Mouse (Mus musculus) neural tube, embryonic 11.5 days (tissue): ENCODE data around the gene Bahd1. TPM values are rescaled to one million over a fixed set of nuclear protein-coding genes. Genes with fewer than 3 reads are reported as not detected.
A peak's percentile ranks its signal among the peaks of the same experiment; 100 is the strongest.

Experiments used
- ATAC-seq: fragments of 200-750 bp; cut with Nextera tagmentation; 2 replicates; pipeline ENCODE4 v1.8.0; 2017; ENCODE audit warnings: moderate number of reproducible peaks, mild to moderate bottlenecking, moderate TSS enrichment, moderate library complexity; ENCODE audit not compliant: insufficient read depth, low FRiP score, low TSS enrichment
- DNase-seq: peaks from one replicate; pipeline ENCODE4 v3.0.0-alpha.2; 2015; ENCODE audit warnings: low spot score
- H3K27ac ChIP-seq: fragments of 300-500 bp; sonication (generic); 2 replicates; pipeline ENCODE4 v1.5.1; 2014; ENCODE audit warnings: low read depth, mild to moderate bottlenecking, low read length
- H3K27me3 ChIP-seq: fragments of 300-500 bp; sonication (generic); 2 replicates; pipeline ENCODE4 v1.6.1; 2014; ENCODE audit warnings: mild to moderate bottlenecking, low read length, mixed read lengths; ENCODE audit not compliant: control insufficient read depth, insufficient read depth
- H3K36me3 ChIP-seq: fragments of 300-500 bp; sonication (generic); 2 replicates; pipeline ENCODE4 v1.6.1; 2014; ENCODE audit warnings: mild to moderate bottlenecking, low read length, moderate library complexity, mixed read lengths; ENCODE audit not compliant: control insufficient read depth, insufficient read depth
- H3K4me1 ChIP-seq: fragments of 300-500 bp; sonication (generic); 2 replicates; pipeline ENCODE4 v1.6.1; 2014; ENCODE audit warnings: low read length, mixed read lengths; ENCODE audit not compliant: control insufficient read depth, insufficient read depth
- H3K4me2 ChIP-seq: fragments of 300-500 bp; sonication (generic); 2 replicates; pipeline ENCODE4 v1.6.1; 2014; ENCODE audit warnings: low read depth, mild to moderate bottlenecking, moderate library complexity
- H3K4me3 ChIP-seq: fragments of 300-500 bp; sonication (generic); 2 replicates; pipeline ENCODE4 v1.5.1; 2014; ENCODE audit warnings: low read depth, low read length
- H3K9ac ChIP-seq: fragments of 300-500 bp; sonication (generic); 2 replicates; pipeline ENCODE4 v1.6.1; 2014; ENCODE audit warnings: mild to moderate bottlenecking, low read length
- H3K9me3 ChIP-seq: fragments of 300-500 bp; sonication (generic); 2 replicates; pipeline ENCODE4 v1.6.1; 2016; ENCODE audit warnings: low read length; ENCODE audit not compliant: control insufficient read depth
- WGBS: fragments of 180-500 bp; shearing (Covaris S2); extraction: QIAGEN DNeasy Blood & Tissue Kit; methylation state at CpG from one replicate; pipeline ENCODE4 v1.1.7; 2014; 5-methylcytosine and 5-hydroxymethylcytosine counted together
- polyA plus RNA-seq: library from polyadenylated mRNA; unstranded; fragments of >200 nt; fragmentation: Nextera tagmentation; extraction: Ambion mirVana; gene quantifications from 2 replicates; pipeline ENCODE4 v1.2.1, GENCODE M21; 2014

Bahd1 gene
- polyA plus RNA-seq, 1 experiment from 2014 or later: 1.5 TPM

GRCm38 (mm10) chr2:118913551-118914276 lies 13.5 kb downstream of the Bahd1 start:
- ATAC-seq (no peak), DNase-seq (no peak)
- H3K4me2 ChIP-seq: no peak overlapping the region
- H3K27ac ChIP-seq: no peak overlapping the region
- H3K4me3 ChIP-seq: no peak overlapping the region
- H3K9me3 ChIP-seq: no peaks in the 10 kb centered on the region
- 77% methylated on average over 11 of the region's 11 CpGs for WGBS
- no peaks in the 10 kb centered on the region for H3K27me3 ChIP-seq
- no peaks in the 10 kb centered on the region for H3K36me3 ChIP-seq
- H3K4me1 ChIP-seq: peaks cover 7% of the 10 kb centered on the region; the same call in 1 of the 2 replicates
- no peak overlapping the region for H3K9ac ChIP-seq

GRCm38 (mm10) chr2:118914685-118915084 lies 14.5 kb downstream of the Bahd1 start:
- H3K27ac ChIP-seq: no peak overlapping the region
- no peak overlapping the region for H3K9ac ChIP-seq
- no peaks in the 10 kb centered on the region for H3K27me3 ChIP-seq
- H3K4me2 ChIP-seq: no peak overlapping the region
- no peaks in the 10 kb centered on the region for H3K36me3 ChIP-seq
- H3K4me1 ChIP-seq: peaks cover 7% of the 10 kb centered on the region; the same call in 1 of the 2 replicates
- no peaks in the 10 kb centered on the region for H3K9me3 ChIP-seq
- ATAC-seq (no peak), DNase-seq (no peak)
- 54% methylated on average over 8 of the region's 8 CpGs for WGBS
- no peak overlapping the region for H3K4me3 ChIP-seq

- H3K27ac ChIP-seq: no peak overlapping the region
- peaks cover 7% of the 10 kb centered on the region; the same call in 1 of the 2 replicates for H3K4me1 ChIP-seq
- H3K4me3 ChIP-seq: no peak overlapping the region
- 92% methylated on average over 17 of the region's 17 CpGs for WGBS
- ATAC-seq (no peak), DNase-seq (no peak)
- no peaks in the 10 kb centered on the region for H3K27me3 ChIP-seq
- no peaks in the 10 kb centered on the region for H3K9me3 ChIP-seq
- H3K9ac ChIP-seq: no peak overlapping the region
- H3K36me3 ChIP-seq: peaks cover 4% of the 10 kb centered on the region; the same call in 1 of the 2 replicates
- no peak overlapping the region for H3K4me2 ChIP-seq
These were observed 16.3 kb downstream of the Bahd1 start for GRCm38 (mm10) chr2:118916436-118916835.

GRCm38 (mm10) chr2:118918543-118918942 lies 18.4 kb downstream of the Bahd1 start:
- Histone ChIP-seq H3K4me3 (no peak overlapping the region), H3K27me3 (no peaks in the 10 kb centered on the region), H3K27ac (no peak overlapping the region), H3K36me3 (peaks cover 9% of the 10 kb centered on the region; the same call in 1 of the 2 replicates), H3K4me2 (no peak overlapping the region), H3K4me1 (peaks cover 2% of the 10 kb centered on the region; the same call in 1 of the 2 replicates), H3K9me3 (no peaks in the 10 kb centered on the region), H3K9ac (no peak overlapping the region)
- WGBS: 67% methylated on average over 1 of the region's 1 CpGs
- DNase-seq: no peak
- ATAC-seq: no peak

GRCm38 (mm10) chr2:118920428-118920827 lies 20.3 kb downstream of the Bahd1 start:
- H3K4me2 ChIP-seq: no peak overlapping the region
- DNase-seq: no peak
- 70% methylated on average over 3 of the region's 3 CpGs for WGBS

GRCm38 (mm10) chr2:118925952-118926351 lies 25.8 kb downstream of the Bahd1 start:
- H3K4me1 ChIP-seq: peaks cover 14% of the 10 kb centered on the region
- H3K4me2 ChIP-seq: peak overlapping the region; percentile 81
- WGBS: 0% methylated on average over 6 of the region's 6 CpGs
- peaks cover 5% of the 10 kb centered on the region; the same call in 1 of the 2 replicates for H3K36me3 ChIP-seq
- no peaks in the 10 kb centered on the region for H3K9me3 ChIP-seq
- H3K27ac ChIP-seq: no peak overlapping the region
- ATAC-seq: peak; percentile 70
- H3K27me3 ChIP-seq: no peaks in the 10 kb centered on the region
- peak overlapping the region; percentile 68 for H3K4me3 ChIP-seq
- H3K9ac ChIP-seq: peak overlapping the region; percentile 84
- DNase-seq: no peak

More at GRCm38 (mm10) chr2:118920428-118920827, 20.3 kb downstream of the Bahd1 start:
- Histone ChIP-seq H3K9ac (no peak overlapping the region), H3K4me1 (no peaks in the 10 kb centered on the region), H3K27ac (no peak overlapping the region), H3K36me3 (peaks cover 9% of the 10 kb centered on the region; the same call in 1 of the 2 replicates), H3K27me3 (no peaks in the 10 kb centered on the region), H3K9me3 (no peaks in the 10 kb centered on the region), H3K4me3 (no peak overlapping the region)
- no peak for ATAC-seq

GRCm38 (mm10) chr2:118926361-118926997 lies 26.3 kb downstream of the Bahd1 start, which contains the start of gene Chst14:
Chst14 (plus strand) TSS chr2:118926496.
- H3K4me2 ChIP-seq: peak within 1 kb of the TSS; percentile 81
- peak within 1 kb of the TSS; percentile 84 for H3K9ac ChIP-seq
- peaks cover 5% of the 10 kb centered on the region; the same call in 1 of the 2 replicates for H3K36me3 ChIP-seq
- H3K27ac ChIP-seq: no peak within 1 kb of the TSS
- peak; percentile 88 for ATAC-seq
- DNase-seq: peak; percentile 84
- peaks cover 14% of the 10 kb centered on the region for H3K4me1 ChIP-seq
- H3K9me3 ChIP-seq: no peaks in the 10 kb centered on the region
- 0% methylated on average over 46 of the region's 47 CpGs for WGBS
- no peaks in the 10 kb centered on the region for H3K27me3 ChIP-seq
- H3K4me3 ChIP-seq: peak within 1 kb of the TSS; percentile 68

GRCm38 (mm10) chr2:118926998-118927739 lies 27.0 kb downstream of the Bahd1 start:
- ATAC-seq: no peak
- Histone ChIP-seq H3K4me2 (peak overlapping the region; percentile 81), H3K4me1 (peaks cover 14% of the 10 kb centered on the region), H3K9me3 (no peaks in the 10 kb centered on the region), H3K27ac (no peak overlapping the region), H3K4me3 (peak overlapping the region; percentile 68), H3K36me3 (peaks cover 5% of the 10 kb centered on the region; the same call in 1 of the 2 replicates), H3K27me3 (no peaks in the 10 kb centered on the region), H3K9ac (peak overlapping the region; percentile 84)
- DNase-seq: no peak
- 31% methylated on average over 31 of the region's 31 CpGs for WGBS
